Mouse (Mus musculus): ENCODE measurements around the gene Fam131b.

DNA sequence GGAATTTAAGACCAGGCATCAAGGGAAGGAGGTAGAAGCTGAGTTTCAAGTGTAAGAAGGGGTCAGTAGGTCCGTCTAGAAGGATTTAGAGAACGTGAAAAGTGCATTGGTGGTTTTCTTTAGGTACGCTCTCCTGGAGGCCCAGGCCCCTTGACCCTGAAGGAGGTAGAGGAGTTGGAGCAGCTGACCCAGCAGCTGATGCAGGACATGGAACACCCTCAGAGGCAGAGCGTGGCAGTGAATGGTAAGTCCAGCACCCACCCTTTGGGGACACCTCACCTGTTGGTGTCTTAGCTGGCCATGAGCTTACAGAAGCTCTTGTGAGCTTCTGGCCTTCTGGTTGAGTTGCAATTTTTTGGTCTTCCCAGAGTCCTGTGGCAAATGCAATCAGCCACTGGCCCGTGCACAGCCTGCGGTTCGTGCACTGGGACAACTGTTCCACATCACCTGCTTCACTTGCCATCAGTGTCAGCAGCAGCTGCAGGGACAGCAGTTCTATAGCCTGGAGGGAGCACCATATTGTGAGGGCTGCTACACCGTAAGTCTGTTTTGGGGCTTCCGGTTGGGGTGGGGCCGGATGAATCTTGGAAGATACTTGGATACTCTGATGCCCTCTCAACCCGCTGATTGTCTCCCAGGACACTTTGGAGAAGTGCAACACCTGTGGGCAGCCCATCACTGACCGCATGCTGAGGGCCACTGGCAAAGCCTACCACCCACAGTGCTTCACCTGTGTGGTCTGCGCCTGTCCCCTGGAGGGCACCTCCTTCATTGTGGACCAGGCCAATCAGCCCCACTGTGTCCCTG lies 31.6 kb upstream of the Fam131b start:
- TF ChIP-seq CTCF (IDR thresholded peaks at IDR 0.05; ENCODE audit: insufficient read depth, low read length) (no peak), POLR2A (IDR thresholded peaks at IDR 0.05; ENCODE audit: borderline replicate concordance, extremely low read depth, low read depth, low read length) (no peak)

All from lung, adult 2 months (tissue).